Mouse (Mus musculus) forebrain, embryonic 13.5 days (tissue): ENCODE measurements around the gene BC024978. TPM values are rescaled to one million over a fixed set of nuclear protein-coding genes. Genes with fewer than 3 reads are reported as not detected.
A peak's percentile ranks its signal among the peaks of the same experiment; 100 is the strongest.

Source experiments
- ATAC-seq: fragments of 200-750 bp; cut with Nextera tagmentation; 2 replicates; pipeline ENCODE4 v1.8.0; 2017
- H3K27ac ChIP-seq: fragments of 300-500 bp; sonication (generic); 2 replicates; pipeline ENCODE4 v1.5.1; 2015; ENCODE audit warnings: inconsistent platforms, mild to moderate bottlenecking, moderate library complexity
- H3K27me3 ChIP-seq: fragments of 300-500 bp; sonication (generic); 2 replicates; pipeline ENCODE4 v1.6.1; 2015; ENCODE audit warnings: mild to moderate bottlenecking, inconsistent platforms
- H3K36me3 ChIP-seq: fragments of 300-500 bp; sonication (generic); 2 replicates; pipeline ENCODE4 v1.6.1; 2015; ENCODE audit warnings: mild to moderate bottlenecking, inconsistent platforms; ENCODE audit not compliant: poor library complexity, severe bottlenecking
- H3K4me1 ChIP-seq: fragments of 300-500 bp; sonication (generic); 2 replicates; pipeline ENCODE4 v1.6.1; 2015; ENCODE audit warnings: inconsistent platforms
- H3K4me2 ChIP-seq: fragments of 300-500 bp; sonication (generic); 2 replicates; pipeline ENCODE4 v1.6.1; 2015; ENCODE audit warnings: inconsistent platforms, mild to moderate bottlenecking, moderate library complexity
- H3K4me3 ChIP-seq: fragments of 300-500 bp; sonication (generic); 2 replicates; pipeline ENCODE4 v1.5.1; 2015; ENCODE audit warnings: mild to moderate bottlenecking, inconsistent platforms
- H3K9ac ChIP-seq: fragments of 300-500 bp; sonication (generic); 2 replicates; pipeline ENCODE4 v1.6.1; 2015; ENCODE audit warnings: mild to moderate bottlenecking, inconsistent platforms
- H3K9me3 ChIP-seq: fragments of 300-500 bp; sonication (generic); replicated peaks from 2 replicates; pipeline ENCODE4 v1.6.1; 2016; ENCODE audit warnings: inconsistent platforms
- WGBS: fragments of 180-500 bp; shearing (Covaris S2); methylation state at CpG from one replicate; pipeline ENCODE4 v1.1.7; 2015; 5-methylcytosine and 5-hydroxymethylcytosine counted together
- polyA plus RNA-seq: library from polyadenylated mRNA; unstranded; fragments of >200 nt; fragmentation: Nextera tagmentation; extraction: Ambion mirVana; gene quantifications from 2 replicates; pipeline ENCODE4 v1.2.1, GENCODE M21; 2015

Gene BC024978
- polyA plus RNA-seq, 1 experiment from 2014 or later: 4.4 TPM

DNA sequence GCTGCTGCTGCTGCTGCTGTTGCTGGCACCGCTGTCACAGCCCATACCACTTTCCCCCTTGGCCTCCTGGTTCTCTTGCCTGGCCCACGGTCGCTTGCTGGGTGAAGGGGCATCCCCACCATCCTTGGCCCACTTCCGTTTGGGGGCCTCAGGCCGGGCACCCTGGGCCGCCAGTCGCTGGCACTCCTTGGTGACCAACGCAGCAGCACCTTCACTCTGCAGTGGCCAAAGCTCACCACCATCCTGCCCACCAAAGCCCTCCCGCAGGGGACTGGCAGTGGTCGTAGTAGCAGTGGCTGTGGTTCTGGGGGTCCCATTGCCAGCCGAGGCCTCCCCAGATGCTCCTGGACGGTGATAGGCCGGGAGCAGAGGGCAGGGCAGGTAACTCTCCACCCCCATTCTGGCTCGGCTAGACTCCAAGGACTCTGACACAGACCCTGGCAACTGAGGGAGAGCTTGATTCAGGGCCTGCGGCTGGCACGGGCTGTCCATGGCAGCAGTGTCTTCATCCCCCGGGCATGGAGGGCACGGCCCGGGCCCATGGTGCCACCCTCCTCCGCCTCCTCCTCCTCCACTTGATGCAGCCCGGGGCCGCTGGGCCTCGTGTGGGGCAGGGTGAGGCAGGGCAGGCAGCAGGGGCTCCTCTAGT lies 30.4 kb upstream of the BC024978 start:
- peak overlapping the region; percentile 86 for H3K9ac ChIP-seq
- peaks cover 48% of the 10 kb centered on the region for H3K36me3 ChIP-seq
- H3K27me3 ChIP-seq: no peaks in the 10 kb centered on the region
- ATAC-seq: no peak
- peaks cover 66% of the 10 kb centered on the region for H3K4me1 ChIP-seq
- peak overlapping the region; percentile 97; the same call in 1 of the 2 replicates for H3K27ac ChIP-seq
- peak overlapping the region; percentile 86 for H3K4me2 ChIP-seq
- H3K4me3 ChIP-seq: peak overlapping the region; percentile 78
- no peaks in the 10 kb centered on the region for H3K9me3 ChIP-seq
- 73% methylated on average over 23 of the region's 23 CpGs for WGBS

- Histone ChIP-seq H3K4me2 (peak overlapping the region; percentile 86), H3K27ac (peak overlapping the region; percentile 97), H3K9me3 (no peaks in the 10 kb centered on the region), H3K4me1 (peaks cover 61% of the 10 kb centered on the region), H3K27me3 (no peaks in the 10 kb centered on the region), H3K9ac (peak overlapping the region; percentile 86), H3K36me3 (peaks cover 46% of the 10 kb centered on the region), H3K4me3 (peak overlapping the region; percentile 78)
- 2% methylated on average over 8 of the region's 8 CpGs for WGBS
- no peak for ATAC-seq
Measured at GRCm38 (mm10) chr7:27165696-27166095, 29.9 kb upstream of the BC024978 start.

DNA sequence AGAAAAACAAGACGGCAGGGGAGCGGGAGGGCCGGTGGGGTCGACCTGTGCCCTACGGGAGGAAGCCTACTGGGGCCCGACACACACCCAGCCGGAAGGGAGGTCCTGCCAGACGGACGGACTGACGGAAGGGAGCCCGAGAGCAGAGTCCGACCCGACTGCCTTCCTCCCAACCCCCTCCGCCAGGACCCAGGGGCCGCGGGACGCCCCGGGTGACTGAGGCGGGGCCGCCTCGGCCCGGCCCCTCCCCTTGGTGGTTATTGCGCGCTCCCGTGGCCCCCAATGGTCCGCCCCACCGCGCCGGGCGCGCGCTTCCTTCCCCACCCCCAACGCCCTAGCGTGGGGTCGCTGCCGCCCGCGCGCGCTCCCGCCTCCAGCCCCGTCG lies 29.4 kb upstream of the BC024978 start:
- no peaks in the 10 kb centered on the region for H3K9me3 ChIP-seq
- H3K4me3 ChIP-seq: peak overlapping the region; percentile 78
- peak overlapping the region; percentile 86 for H3K9ac ChIP-seq
- peaks cover 47% of the 10 kb centered on the region for H3K36me3 ChIP-seq
- H3K27ac ChIP-seq: peak overlapping the region; percentile 97
- WGBS: under 1% methylated on average over 43 of the region's 43 CpGs
- peak; percentile 58 for ATAC-seq
- no peaks in the 10 kb centered on the region for H3K27me3 ChIP-seq
- H3K4me2 ChIP-seq: peak overlapping the region; percentile 86
- peaks cover 55% of the 10 kb centered on the region for H3K4me1 ChIP-seq

DNA sequence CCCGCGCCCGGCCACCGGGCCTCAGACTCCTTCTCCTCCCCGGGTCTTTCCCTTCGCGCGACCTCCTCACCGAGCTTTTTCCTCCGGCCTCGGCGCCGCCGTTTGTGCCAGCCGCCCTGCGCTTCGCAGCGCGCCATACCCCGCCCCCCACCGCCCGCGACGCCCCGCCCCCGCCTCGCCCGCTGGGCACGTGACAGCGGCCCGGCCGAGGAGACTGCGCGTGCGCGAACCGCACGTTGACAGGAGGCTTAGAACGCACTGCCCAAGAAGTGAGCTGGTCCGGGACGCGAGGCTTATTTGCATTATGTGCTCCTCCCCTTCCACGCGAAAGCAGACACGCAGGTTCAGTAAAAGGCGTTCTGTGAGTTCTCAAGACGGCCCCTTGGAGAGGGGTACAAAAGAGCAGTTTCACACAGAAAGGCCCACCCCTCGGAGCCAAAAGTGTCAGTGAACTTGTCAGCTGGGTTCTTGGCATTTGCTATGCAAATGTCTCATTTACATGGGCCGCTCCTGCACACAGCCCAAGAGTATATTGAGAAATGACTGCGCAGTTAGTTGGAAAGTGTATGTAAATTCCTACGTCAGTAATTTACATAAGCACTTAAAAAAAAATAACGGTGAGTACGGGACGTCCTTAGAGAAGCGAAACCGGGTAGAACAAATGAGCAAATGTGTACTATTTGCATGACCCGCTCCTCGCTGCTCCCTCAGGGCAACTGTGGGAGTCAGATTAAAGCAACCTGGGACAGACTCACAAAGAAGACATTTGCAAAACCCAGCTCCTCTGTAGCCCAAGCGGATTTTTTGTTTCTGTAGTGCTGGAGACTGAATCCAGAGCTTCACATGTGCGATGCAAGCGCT lies 28.7 kb upstream of the BC024978 start, which contains the start of gene Egln2:
TSS of gene Egln2 (minus strand) at position 189 of the 861 bp plus-strand sequence.
- Histone ChIP-seq H3K27me3 (no peaks in the 10 kb centered on the region), H3K4me1 (peaks cover 49% of the 10 kb centered on the region), H3K4me2 (peak within 1 kb of the TSS; percentile 86), H3K9me3 (no peaks in the 10 kb centered on the region), H3K36me3 (peaks cover 46% of the 10 kb centered on the region), H3K27ac (peak within 1 kb of the TSS; percentile 97), H3K9ac (peak within 1 kb of the TSS; percentile 86), H3K4me3 (peak within 1 kb of the TSS; percentile 78)
- WGBS: 1% methylated on average over 60 of the region's 61 CpGs
- peak; percentile 87 for ATAC-seq

DNA sequence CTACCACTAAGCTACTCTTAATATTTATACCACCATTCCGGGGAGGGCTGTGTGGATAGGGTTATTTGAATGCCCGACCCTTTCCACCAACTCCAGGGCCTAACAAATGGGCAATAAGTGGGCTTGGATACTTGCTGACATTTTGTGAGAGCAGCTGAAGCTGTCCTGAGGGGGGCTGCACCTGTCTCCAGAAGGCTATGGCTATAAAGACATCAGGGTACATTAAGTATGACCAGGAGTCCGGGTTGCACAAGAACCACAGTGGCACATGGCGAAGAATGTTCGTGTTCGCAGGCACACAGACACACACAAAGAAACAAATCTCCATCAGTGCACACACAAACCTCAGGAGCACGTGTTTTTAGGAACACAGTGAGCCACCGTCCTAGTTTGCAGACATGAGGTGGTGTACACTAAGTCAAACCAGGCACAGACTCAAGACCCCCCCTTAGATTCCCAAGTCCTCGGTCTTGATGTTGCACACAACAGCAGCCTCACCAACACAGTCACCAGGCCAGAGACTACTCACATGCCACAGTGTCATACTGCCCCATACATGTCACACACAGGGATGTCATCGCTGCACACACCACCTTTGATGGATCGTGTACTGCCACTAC lies 28.0 kb upstream of the BC024978 start:
- ATAC-seq: peak; percentile 1; the same call in 1 of the 2 replicates
- Histone ChIP-seq H3K4me3 (peak overlapping the region; percentile 78), H3K36me3 (peaks cover 47% of the 10 kb centered on the region), H3K4me2 (peak overlapping the region; percentile 86), H3K9me3 (no peaks in the 10 kb centered on the region), H3K27me3 (no peaks in the 10 kb centered on the region), H3K9ac (peak overlapping the region; percentile 86), H3K4me1 (peaks cover 42% of the 10 kb centered on the region), H3K27ac (peak overlapping the region; percentile 97)
- WGBS: 73% methylated on average over 11 of the region's 11 CpGs

GRCm38 (mm10) chr7:27168371-27168770 lies 27.2 kb upstream of the BC024978 start:
- Histone ChIP-seq H3K36me3 (peaks cover 47% of the 10 kb centered on the region), H3K9me3 (no peaks in the 10 kb centered on the region), H3K27ac (no peak overlapping the region), H3K27me3 (no peaks in the 10 kb centered on the region), H3K4me1 (peaks cover 34% of the 10 kb centered on the region), H3K4me2 (no peak overlapping the region), H3K4me3 (no peak overlapping the region), H3K9ac (no peak overlapping the region)
- 89% methylated on average over 5 of the region's 5 CpGs for WGBS
- ATAC-seq: no peak

DNA sequence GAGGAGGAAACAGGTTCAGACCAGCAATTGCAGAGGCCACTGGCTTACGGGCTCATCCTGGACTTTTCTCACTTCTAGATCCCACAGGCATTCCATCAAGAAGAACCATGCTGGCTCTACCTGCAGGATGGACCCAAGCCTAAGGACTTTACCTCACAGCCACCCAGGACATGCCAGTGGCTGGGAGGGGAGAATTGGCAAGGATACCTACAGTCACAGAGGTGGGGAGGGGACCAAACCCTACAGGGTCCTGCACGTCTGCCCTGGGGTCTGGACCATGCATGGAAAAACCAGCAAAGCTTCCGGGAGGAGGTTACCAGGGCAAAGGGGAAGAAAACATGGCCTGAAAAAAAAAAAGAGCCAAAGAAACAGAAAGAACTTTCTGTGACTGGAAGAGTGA lies 24.6 kb upstream of the BC024978 start:
- H3K36me3 ChIP-seq: peaks cover 51% of the 10 kb centered on the region
- no peaks in the 10 kb centered on the region for H3K27me3 ChIP-seq
- H3K9ac ChIP-seq: no peak overlapping the region; the same call in 1 of the 2 replicates
- no peak overlapping the region for H3K27ac ChIP-seq
- H3K9me3 ChIP-seq: no peaks in the 10 kb centered on the region
- no peak for ATAC-seq
- peaks cover 9% of the 10 kb centered on the region for H3K4me1 ChIP-seq
- WGBS: 91% methylated on average over 3 of the region's 3 CpGs
- no peak overlapping the region for H3K4me2 ChIP-seq
- no peak overlapping the region for H3K4me3 ChIP-seq

DNA sequence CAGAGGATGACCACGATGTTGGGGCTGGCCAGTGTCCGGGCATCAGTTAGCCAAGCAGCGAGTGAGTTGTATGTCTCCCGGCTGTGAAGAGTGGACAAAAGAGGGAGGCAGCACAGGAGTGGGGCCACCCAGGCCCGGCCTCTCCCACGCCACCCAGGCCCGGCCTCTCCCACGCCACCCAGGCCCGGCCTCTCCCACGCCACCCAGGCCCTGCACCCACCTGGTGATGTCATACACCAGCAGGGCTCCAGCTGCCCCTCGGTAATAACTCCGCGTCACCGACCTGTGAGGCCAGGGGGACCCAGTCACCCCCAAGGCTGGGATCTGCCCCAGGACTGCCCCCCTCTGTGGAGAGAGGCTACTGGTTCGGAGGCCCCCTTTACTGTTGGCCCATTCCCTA lies 21.1 kb upstream of the BC024978 start:
- H3K27me3 ChIP-seq: no peaks in the 10 kb centered on the region
- no peak overlapping the region for H3K4me2 ChIP-seq
- peaks cover 12% of the 10 kb centered on the region for H3K4me1 ChIP-seq
- H3K27ac ChIP-seq: no peak overlapping the region
- 93% methylated on average over 15 of the region's 15 CpGs for WGBS
- ATAC-seq: no peak
- H3K9me3 ChIP-seq: no peaks in the 10 kb centered on the region
- H3K4me3 ChIP-seq: no peak overlapping the region
- H3K36me3 ChIP-seq: peaks cover 51% of the 10 kb centered on the region
- no peak overlapping the region for H3K9ac ChIP-seq

DNA sequence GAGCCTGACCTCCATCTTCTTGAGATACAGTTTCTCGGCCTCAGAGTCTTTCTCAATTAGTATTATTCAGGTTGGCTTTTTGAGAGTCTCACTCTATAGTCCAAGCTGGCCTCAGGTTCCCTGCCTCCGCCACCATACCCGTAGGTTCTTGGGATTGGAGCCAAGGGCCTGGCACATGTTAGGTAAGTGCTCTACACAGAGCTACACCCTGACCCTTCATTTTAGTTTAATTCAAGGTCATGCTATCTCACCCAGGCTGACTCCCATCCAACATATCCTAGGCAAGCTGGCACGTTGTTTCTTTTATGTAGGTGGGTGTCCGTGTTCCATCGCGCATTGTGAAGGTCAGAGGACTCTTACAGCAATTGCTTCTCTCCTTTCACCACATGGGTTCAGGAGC lies 20.7 kb upstream of the BC024978 start:
- Histone ChIP-seq H3K36me3 (peaks cover 51% of the 10 kb centered on the region), H3K4me2 (no peak overlapping the region), H3K4me1 (peaks cover 14% of the 10 kb centered on the region), H3K4me3 (no peak overlapping the region), H3K27ac (no peak overlapping the region), H3K27me3 (no peaks in the 10 kb centered on the region), H3K9ac (no peak overlapping the region), H3K9me3 (no peaks in the 10 kb centered on the region)
- no peak for ATAC-seq
- WGBS: 93% methylated on average over 7 of the region's 7 CpGs

GRCm38 (mm10) chr7:27177942-27178323 lies 17.6 kb upstream of the BC024978 start:
- Histone ChIP-seq H3K27ac (peak overlapping the region; percentile 85), H3K9me3 (no peaks in the 10 kb centered on the region), H3K4me3 (peak overlapping the region; percentile 61), H3K4me1 (peaks cover 18% of the 10 kb centered on the region), H3K27me3 (no peaks in the 10 kb centered on the region), H3K4me2 (peak overlapping the region; percentile 56), H3K36me3 (peaks cover 29% of the 10 kb centered on the region), H3K9ac (peak overlapping the region; percentile 54)
- WGBS: 21% methylated on average over 4 of the region's 4 CpGs
- no peak; the same call in 1 of the 2 replicates for ATAC-seq

- Histone ChIP-seq H3K27me3 (no peaks in the 10 kb centered on the region), H3K9me3 (no peaks in the 10 kb centered on the region), H3K9ac (peak within 1 kb of the TSS; percentile 57), H3K4me1 (peaks cover 18% of the 10 kb centered on the region), H3K36me3 (peaks cover 29% of the 10 kb centered on the region), H3K4me3 (peak within 1 kb of the TSS; percentile 61), H3K27ac (peak within 1 kb of the TSS; percentile 85), H3K4me2 (peak within 1 kb of the TSS; percentile 56)
- WGBS: under 1% methylated on average over 51 of the region's 53 CpGs
- peak; percentile 98 for ATAC-seq
Measured at GRCm38 (mm10) chr7:27178324-27179216, 17.0 kb upstream of the BC024978 start, which contains the start of gene Rab4b. Gene Rab4b (minus strand): TSS chr7:27178896.
